Mouse (Mus musculus) hindbrain, embryonic 16.5 days (tissue): ENCODE results near the gene Zfp819. TPM values are rescaled to one million over a fixed set of nuclear protein-coding genes. Genes with fewer than 3 reads are reported as not detected.

Experiments
- ATAC-seq: fragments of 200-750 bp; cut with Nextera tagmentation; 2 replicates; pipeline ENCODE4 v1.8.0; 2017; ENCODE audit warnings: moderate TSS enrichment, moderate library complexity
- H3K27ac ChIP-seq: fragments of 300-500 bp; sonication (generic); 2 replicates; pipeline ENCODE4 v1.5.1; 2014; ENCODE audit warnings: low read depth, mild to moderate bottlenecking, control low read depth, low read length, moderate library complexity
- H3K27me3 ChIP-seq: fragments of 300-500 bp; sonication (generic); replicated peaks from 2 replicates; pipeline ENCODE4 v1.6.1; 2014; ENCODE audit warnings: low read length; ENCODE audit not compliant: control insufficient read depth, insufficient read depth
- H3K36me3 ChIP-seq: fragments of 300-500 bp; sonication (generic); 2 replicates; pipeline ENCODE4 v1.6.1; 2014; ENCODE audit warnings: mild to moderate bottlenecking, low read length, moderate library complexity, mixed read lengths; ENCODE audit not compliant: control insufficient read depth, insufficient read depth
- H3K4me1 ChIP-seq: fragments of 300-500 bp; sonication (generic); 2 replicates; pipeline ENCODE4 v1.6.1; 2014; ENCODE audit warnings: low read depth, low read length; ENCODE audit not compliant: control insufficient read depth, insufficient read depth
- H3K4me2 ChIP-seq: fragments of 300-500 bp; sonication (generic); 2 replicates; pipeline ENCODE4 v1.6.1; 2014; ENCODE audit warnings: mild to moderate bottlenecking, low read length, control low read depth, moderate library complexity
- H3K4me3 ChIP-seq: fragments of 300-500 bp; sonication (generic); 2 replicates; pipeline ENCODE4 v1.5.1; 2014; ENCODE audit warnings: mild to moderate bottlenecking, low read length, control low read depth, moderate library complexity
- H3K9ac ChIP-seq: fragments of 300-500 bp; sonication (generic); 2 replicates; pipeline ENCODE4 v1.6.1; 2014; ENCODE audit warnings: low read depth, mild to moderate bottlenecking, control low read depth, low read length, moderate library complexity
- H3K9me3 ChIP-seq: fragments of 300-500 bp; sonication (generic); 2 replicates; pipeline ENCODE4 v1.6.1; 2014; ENCODE audit warnings: mild to moderate bottlenecking, low read length, moderate library complexity; ENCODE audit not compliant: control insufficient read depth
- WGBS: fragments of 180-500 bp; shearing (Covaris S2); extraction: QIAGEN DNeasy Blood & Tissue Kit; methylation state at CpG from one replicate; pipeline ENCODE4 v1.1.7; 2014; 5-methylcytosine and 5-hydroxymethylcytosine counted together
- polyA plus RNA-seq: library from polyadenylated mRNA; unstranded; fragments of >200 nt; fragmentation: Nextera tagmentation; extraction: Ambion mirVana; gene quantifications from 2 replicates; pipeline ENCODE4 v1.2.1, GENCODE M21; 2015

Gene Zfp819
- polyA plus RNA-seq, 1 experiment from 2014 or later, result 0.45 TPM

DNA sequence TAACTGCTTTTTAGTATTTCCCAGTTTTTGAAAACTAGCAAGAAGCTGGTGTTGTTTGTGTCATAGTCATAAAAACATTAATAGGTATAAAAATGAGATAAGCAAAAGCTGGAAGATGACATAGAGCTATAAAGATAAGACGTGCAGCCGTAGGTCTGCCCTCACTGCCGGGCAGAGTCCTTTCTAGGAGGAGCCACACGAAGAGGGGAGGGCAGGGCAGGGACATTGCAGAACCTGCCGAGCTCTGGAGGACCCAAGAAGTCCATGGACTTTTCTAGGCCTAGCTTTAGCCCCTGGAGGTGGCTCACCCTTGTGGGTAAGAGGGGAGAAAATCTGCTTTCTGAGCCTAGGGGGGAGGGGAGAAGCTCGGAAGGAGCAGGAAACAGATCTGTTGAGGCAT is 27.5 kb downstream of the Zfp819 start, which contains the start of gene Ceacam18:
Gene Ceacam18, plus strand, starts transcription at position 208 of the 400 bp plus-strand sequence.
- Histone ChIP-seq H3K4me2 (no peak within 1 kb of the TSS), H3K9me3 (no peaks in the 10 kb centered on the region), H3K27me3 (no peaks in the 10 kb centered on the region), H3K27ac (no peak within 1 kb of the TSS), H3K4me1 (no peaks in the 10 kb centered on the region), H3K9ac (no peak within 1 kb of the TSS), H3K36me3 (no peaks in the 10 kb centered on the region), H3K4me3 (no peak within 1 kb of the TSS)
- ATAC-seq, result no peak
- 82% methylated on average over 6 of the region's 6 CpGs for WGBS

DNA sequence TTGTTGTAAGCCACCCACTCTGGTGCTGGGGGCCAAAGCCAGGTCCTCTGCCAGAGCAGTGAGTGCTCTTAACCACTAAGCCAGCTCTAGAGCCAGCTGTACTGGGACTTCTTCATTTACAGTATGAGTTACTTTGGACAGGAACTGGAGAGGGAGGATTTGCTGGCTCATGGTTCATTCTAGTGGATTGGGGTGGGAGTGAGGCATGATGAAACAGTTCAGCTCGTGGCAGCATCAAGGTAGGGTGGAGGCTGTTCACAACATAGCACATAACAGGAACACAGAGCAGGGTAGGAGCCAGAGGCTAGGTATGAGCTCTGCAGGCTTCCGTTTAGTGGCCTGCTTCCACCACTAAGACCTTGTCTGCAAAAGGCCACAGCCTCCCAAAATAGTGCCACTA is 29.2 kb downstream of the Zfp819 start:
- WGBS, result 80% methylated on average over 2 of the region's 2 CpGs
- H3K27me3 ChIP-seq, result no peaks in the 10 kb centered on the region

GRCm38 (mm10) chr7:43637118-43637517 is 30.1 kb downstream of the Zfp819 start:
- Histone ChIP-seq H3K4me3 (no peak overlapping the region), H3K4me2 (no peak overlapping the region), H3K27me3 (no peaks in the 10 kb centered on the region), H3K9ac (no peak overlapping the region), H3K4me1 (no peaks in the 10 kb centered on the region), H3K27ac (no peak overlapping the region), H3K9me3 (no peaks in the 10 kb centered on the region), H3K36me3 (no peaks in the 10 kb centered on the region)
- ATAC-seq, result no peak
- 64% methylated on average over 1 of the region's 1 CpGs for WGBS

More for the DNA sequence above, 29.2 kb downstream of the Zfp819 start:
- Histone ChIP-seq H3K4me1 (no peaks in the 10 kb centered on the region), H3K27ac (no peak overlapping the region), H3K4me2 (no peak overlapping the region), H3K4me3 (no peak overlapping the region), H3K9ac (no peak overlapping the region), H3K9me3 (no peaks in the 10 kb centered on the region), H3K36me3 (no peaks in the 10 kb centered on the region)
- ATAC-seq, result no peak

- Histone ChIP-seq H3K36me3 (no peaks in the 10 kb centered on the region), H3K4me1 (no peaks in the 10 kb centered on the region), H3K27me3 (no peaks in the 10 kb centered on the region), H3K9ac (no peak overlapping the region), H3K27ac (no peak overlapping the region), H3K9me3 (no peaks in the 10 kb centered on the region), H3K4me2 (no peak overlapping the region), H3K4me3 (no peak overlapping the region)
- WGBS, result 82% methylated on average over 5 of the region's 5 CpGs
- ATAC-seq, result no peak
Measured at GRCm38 (mm10) chr7:43642587-43642986, 35.6 kb downstream of the Zfp819 start.

DNA sequence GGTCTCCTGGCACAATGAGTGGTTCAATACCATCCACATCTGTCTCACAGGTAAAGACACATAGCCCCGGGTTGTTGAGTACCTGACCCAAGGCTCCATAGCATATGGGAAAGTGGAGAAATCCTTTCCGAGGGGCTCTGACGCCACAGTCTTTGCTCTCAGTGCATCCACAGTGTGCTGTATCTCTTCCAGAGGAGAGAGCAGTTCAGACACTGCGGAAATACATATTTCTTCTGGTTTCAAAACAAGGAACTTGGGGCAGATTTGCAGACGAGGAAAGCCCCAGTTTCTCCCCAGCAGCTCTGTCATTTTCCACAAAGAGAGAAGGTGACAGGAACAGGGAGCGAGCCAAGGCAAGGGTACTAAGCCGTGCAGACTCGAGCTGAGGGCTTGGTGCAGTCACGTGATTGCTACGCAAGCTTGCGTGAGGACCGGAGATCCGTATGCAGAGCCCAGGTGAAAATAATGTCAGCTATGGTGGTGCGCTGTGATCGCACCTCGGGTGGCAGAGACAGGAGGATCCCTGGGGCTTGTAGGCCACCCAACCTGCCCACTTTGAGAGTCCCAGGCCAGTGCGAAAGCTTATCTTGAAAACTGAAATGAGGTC is 36.2 kb downstream of the Zfp819 start:
- no peaks in the 10 kb centered on the region for H3K27me3 ChIP-seq
- no peak overlapping the region for H3K9ac ChIP-seq
- 83% methylated on average over 17 of the region's 17 CpGs for WGBS
- H3K4me2 ChIP-seq, result no peak overlapping the region
- no peaks in the 10 kb centered on the region for H3K36me3 ChIP-seq
- no peak overlapping the region for H3K27ac ChIP-seq
- no peak for ATAC-seq
- H3K4me1 ChIP-seq, result no peaks in the 10 kb centered on the region
- H3K9me3 ChIP-seq, result no peaks in the 10 kb centered on the region
- no peak overlapping the region for H3K4me3 ChIP-seq

DNA sequence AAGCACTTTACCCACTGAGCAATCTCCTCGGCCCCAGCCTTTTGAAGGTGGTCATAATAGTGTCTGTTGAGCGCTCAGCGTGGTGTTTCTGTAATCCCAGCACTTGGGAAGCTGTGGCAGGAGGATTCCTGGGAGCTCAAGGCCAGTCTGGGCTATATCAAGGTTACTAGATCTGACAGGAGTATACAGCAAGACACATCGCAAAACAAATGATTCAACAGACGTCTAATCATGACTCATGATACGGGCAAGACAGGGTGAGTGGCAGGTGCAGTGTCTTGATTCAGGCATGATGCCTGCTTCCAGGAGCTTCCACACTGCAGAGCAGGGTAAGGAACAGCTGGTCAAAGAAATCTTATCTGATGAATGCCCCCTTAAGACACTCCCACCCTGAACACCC is 45.7 kb downstream of the Zfp819 start:
- Histone ChIP-seq H3K27ac (no peak overlapping the region), H3K4me3 (no peak overlapping the region), H3K4me1 (no peaks in the 10 kb centered on the region), H3K4me2 (no peak overlapping the region), H3K36me3 (no peaks in the 10 kb centered on the region), H3K27me3 (no peaks in the 10 kb centered on the region), H3K9me3 (no peaks in the 10 kb centered on the region), H3K9ac (no peak overlapping the region)
- WGBS, result 85% methylated on average over 6 of the region's 6 CpGs
- no peak for ATAC-seq

- H3K4me1 ChIP-seq, result no peaks in the 10 kb centered on the region
- ATAC-seq, result no peak
- H3K4me2 ChIP-seq, result no peak overlapping the region
- no peaks in the 10 kb centered on the region for H3K9me3 ChIP-seq
- H3K36me3 ChIP-seq, result no peaks in the 10 kb centered on the region
- no peak overlapping the region for H3K4me3 ChIP-seq
- H3K27ac ChIP-seq, result no peak overlapping the region
- no peaks in the 10 kb centered on the region for H3K27me3 ChIP-seq
- H3K9ac ChIP-seq, result no peak overlapping the region
- 79% methylated on average over 3 of the region's 3 CpGs for WGBS
Measured at GRCm38 (mm10) chr7:43654519-43654918, 47.5 kb downstream of the Zfp819 start.

GRCm38 (mm10) chr7:43656232-43656631 is 49.3 kb downstream of the Zfp819 start:
- WGBS, result 68% methylated on average over 6 of the region's 6 CpGs
- H3K27ac ChIP-seq, result no peak overlapping the region
- no peaks in the 10 kb centered on the region for H3K4me1 ChIP-seq
- no peaks in the 10 kb centered on the region for H3K9me3 ChIP-seq
- H3K36me3 ChIP-seq, result no peaks in the 10 kb centered on the region
- ATAC-seq, result no peak
- H3K4me3 ChIP-seq, result no peak overlapping the region
- H3K9ac ChIP-seq, result no peak overlapping the region
- H3K27me3 ChIP-seq, result no peaks in the 10 kb centered on the region
- H3K4me2 ChIP-seq, result no peak overlapping the region

GRCm38 (mm10) chr7:43660002-43660401 is 53.0 kb downstream of the Zfp819 start, which contains the start of gene Siglece:
Gene Siglece (minus strand): TSS chr7:43660161.
- Histone ChIP-seq H3K27ac (no peak within 1 kb of the TSS), H3K9ac (no peak within 1 kb of the TSS), H3K9me3 (no peaks in the 10 kb centered on the region), H3K4me3 (no peak within 1 kb of the TSS), H3K4me2 (no peak within 1 kb of the TSS), H3K4me1 (no peaks in the 10 kb centered on the region), H3K36me3 (no peaks in the 10 kb centered on the region), H3K27me3 (no peaks in the 10 kb centered on the region)
- ATAC-seq, result no peak
- 71% methylated on average over 1 of the region's 1 CpGs for WGBS
